Mouse (Mus musculus): ENCODE data around the gene Acvr2b. TPM values are rescaled to one million over a fixed set of nuclear protein-coding genes. Genes with fewer than 3 reads are reported as not detected.

Acvr2b gene
- polyA plus RNA-seq, 1 experiment from 2014 or later: 75.9 TPM

- Histone ChIP-seq H3K4me1 (replicated peaks; ENCODE audit: control insufficient read depth, insufficient read depth, low read length) (peaks cover 6% of the 10 kb centered on the region; the same call in 1 of the 2 replicates), H3K36me3 (ENCODE audit: control insufficient read depth, insufficient read depth, low read length) (no peaks in the 10 kb centered on the region), H3K9ac (ENCODE audit: low read depth, low read length) (peak overlapping the region; percentile 43), H3K4me2 (replicated peaks; ENCODE audit: low read depth, low read length) (peak overlapping the region; percentile 72), H3K9me3 (ENCODE audit: control insufficient read depth, low read length) (no peaks in the 10 kb centered on the region), H3K27ac (ENCODE audit: low read depth, low read length) (peak overlapping the region; percentile 98; the same call in 1 of the 2 replicates), H3K4me3 (ENCODE audit: low read depth, low read length) (peak overlapping the region; percentile 98), H3K27me3 (ENCODE audit: control insufficient read depth, insufficient read depth, low read length) (no peaks in the 10 kb centered on the region)
- 7% methylated on average over 7 of the region's 7 CpGs for WGBS
- DNase-seq (ENCODE audit: low spot score): no peak
- no peak for ATAC-seq (ENCODE audit: low FRiP score)
Observed at GRCm38 (mm10) chr9:119401351-119401750, 567 bp upstream of the Acvr2b start.

DNA sequence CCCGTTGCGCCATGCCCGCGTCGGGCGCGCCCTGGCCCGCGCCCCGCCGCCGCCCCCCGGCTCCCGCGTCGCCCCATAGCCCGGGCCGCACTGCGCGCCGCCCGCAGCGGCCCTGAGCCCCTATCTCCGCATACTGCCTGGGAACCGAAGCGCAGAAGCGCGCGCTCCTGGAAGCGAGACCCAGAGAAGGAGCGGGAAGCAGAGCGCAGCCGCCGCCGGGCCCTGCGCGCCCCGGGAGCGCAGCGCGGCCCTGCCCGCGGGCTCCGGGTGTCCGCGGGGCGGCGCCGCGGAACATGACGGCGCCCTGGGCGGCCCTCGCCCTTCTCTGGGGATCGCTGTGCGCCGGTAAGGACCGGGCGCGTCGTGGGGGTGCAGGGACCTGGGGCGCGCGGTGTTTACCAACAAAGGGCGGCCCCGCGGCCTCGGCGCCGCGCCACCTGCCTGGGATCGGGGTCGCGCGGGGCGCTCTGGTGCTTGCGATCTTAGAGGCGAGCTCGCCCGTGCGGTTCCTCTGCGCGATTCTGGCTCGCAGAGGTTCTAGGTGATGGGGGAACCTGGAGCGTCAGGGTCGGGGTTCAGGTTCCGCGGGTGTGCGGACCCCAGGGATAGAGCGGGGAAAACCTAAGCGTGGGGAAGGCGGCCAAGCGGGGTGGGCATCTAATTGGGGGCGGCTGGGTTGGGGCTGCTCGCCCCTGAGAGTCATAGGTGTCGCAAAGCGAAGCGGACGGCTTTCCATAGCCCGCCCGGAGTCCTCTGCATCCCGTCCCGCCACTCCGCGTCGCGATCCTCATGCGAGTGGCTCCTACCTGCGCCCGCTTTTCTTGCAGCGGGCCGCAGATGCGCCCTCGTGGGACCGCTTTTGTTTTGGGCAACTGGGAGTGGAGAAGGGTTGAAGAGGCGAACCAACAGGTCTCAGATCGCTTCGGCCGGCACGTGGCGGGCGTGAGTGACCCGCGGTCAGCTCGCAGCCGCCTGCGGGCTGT lies 626 bp downstream of the Acvr2b start:
- Histone ChIP-seq H3K27me3 (ENCODE audit: control insufficient read depth, insufficient read depth, low read length) (no peaks in the 10 kb centered on the region), H3K27ac (ENCODE audit: low read depth, low read length) (peak overlapping the region; percentile 98), H3K9me3 (ENCODE audit: control insufficient read depth, low read length) (no peaks in the 10 kb centered on the region), H3K36me3 (ENCODE audit: control insufficient read depth, insufficient read depth, low read length) (no peaks in the 10 kb centered on the region), H3K4me1 (replicated peaks; ENCODE audit: control insufficient read depth, insufficient read depth, low read length) (peaks cover 6% of the 10 kb centered on the region; the same call in 1 of the 2 replicates), H3K9ac (ENCODE audit: low read depth, low read length) (peak overlapping the region; percentile 100), H3K4me3 (ENCODE audit: low read depth, low read length) (peak overlapping the region; percentile 98), H3K4me2 (replicated peaks; ENCODE audit: low read depth, low read length) (peak overlapping the region; percentile 72)
- WGBS: under 1% methylated on average over 114 of the region's 127 CpGs
- DNase-seq (ENCODE audit: low spot score) (peak; percentile 76), ATAC-seq (ENCODE audit: low FRiP score) (peak; percentile 11)

GRCm38 (mm10) chr9:119403236-119403641 lies 1.3 kb downstream of the Acvr2b start:
- H3K4me1 ChIP-seq (replicated peaks; ENCODE audit: control insufficient read depth, insufficient read depth, low read length): peaks cover 6% of the 10 kb centered on the region; the same call in 1 of the 2 replicates

GRCm38 (mm10) chr9:119404090-119404489 lies 2.2 kb downstream of the Acvr2b start:
- 65% methylated on average over 5 of the region's 5 CpGs for WGBS
- Histone ChIP-seq H3K4me1 (replicated peaks; ENCODE audit: control insufficient read depth, insufficient read depth, low read length) (peaks cover 6% of the 10 kb centered on the region; the same call in 1 of the 2 replicates), H3K4me3 (ENCODE audit: low read depth, low read length) (peak overlapping the region; percentile 98), H3K9me3 (ENCODE audit: control insufficient read depth, low read length) (no peaks in the 10 kb centered on the region), H3K36me3 (ENCODE audit: control insufficient read depth, insufficient read depth, low read length) (no peaks in the 10 kb centered on the region), H3K27ac (ENCODE audit: low read depth, low read length) (no peak overlapping the region), H3K9ac (ENCODE audit: low read depth, low read length) (no peak overlapping the region; the same call in 1 of the 2 replicates), H3K27me3 (ENCODE audit: control insufficient read depth, insufficient read depth, low read length) (no peaks in the 10 kb centered on the region), H3K4me2 (replicated peaks; ENCODE audit: low read depth, low read length) (peak overlapping the region; percentile 72)
- ATAC-seq (ENCODE audit: low FRiP score) (no peak), DNase-seq (ENCODE audit: low spot score) (no peak)

More at GRCm38 (mm10) chr9:119403236-119403641, 1.3 kb downstream of the Acvr2b start:
- Histone ChIP-seq H3K36me3 (ENCODE audit: control insufficient read depth, insufficient read depth, low read length) (no peaks in the 10 kb centered on the region), H3K4me2 (replicated peaks; ENCODE audit: low read depth, low read length) (peak overlapping the region; percentile 72), H3K9ac (ENCODE audit: low read depth, low read length) (peak overlapping the region; percentile 100), H3K27me3 (ENCODE audit: control insufficient read depth, insufficient read depth, low read length) (no peaks in the 10 kb centered on the region), H3K4me3 (ENCODE audit: low read depth, low read length) (peak overlapping the region; percentile 98), H3K9me3 (ENCODE audit: control insufficient read depth, low read length) (no peaks in the 10 kb centered on the region), H3K27ac (ENCODE audit: low read depth, low read length) (peak overlapping the region; percentile 98)
- WGBS: 0% methylated on average over 26 of the region's 26 CpGs
- ATAC-seq (ENCODE audit: low FRiP score) (peak; percentile 62), DNase-seq (ENCODE audit: low spot score) (peak; percentile 89)

- no peak for ATAC-seq (ENCODE audit: low FRiP score)
- no peaks in the 10 kb centered on the region for H3K27me3 ChIP-seq (ENCODE audit: control insufficient read depth, insufficient read depth, low read length)
- H3K27ac ChIP-seq (ENCODE audit: low read depth, low read length): no peak overlapping the region
- 78% methylated on average over 15 of the region's 15 CpGs for WGBS
- no peak overlapping the region; the same call in 1 of the 2 replicates for H3K4me3 ChIP-seq (ENCODE audit: low read depth, low read length)
- no peak overlapping the region for H3K4me2 ChIP-seq (replicated peaks; ENCODE audit: low read depth, low read length)
- peaks cover 6% of the 10 kb centered on the region; the same call in 1 of the 2 replicates for H3K4me1 ChIP-seq (replicated peaks; ENCODE audit: control insufficient read depth, insufficient read depth, low read length)
- 0 out of 2 replicates have a peak overlapping the region, but pooled peaks have one; percentile 7 for H3K9ac ChIP-seq (ENCODE audit: low read depth, low read length)
- H3K9me3 ChIP-seq (ENCODE audit: control insufficient read depth, low read length): no peaks in the 10 kb centered on the region
- DNase-seq (ENCODE audit: low spot score): no peak
- 0 out of 2 replicates have a peak, but pooled peaks cover 4% of the 10 kb centered on the region for H3K36me3 ChIP-seq (ENCODE audit: control insufficient read depth, insufficient read depth, low read length)
Observed at GRCm38 (mm10) chr9:119407884-119408283, 6.0 kb downstream of the Acvr2b start.

DNA sequence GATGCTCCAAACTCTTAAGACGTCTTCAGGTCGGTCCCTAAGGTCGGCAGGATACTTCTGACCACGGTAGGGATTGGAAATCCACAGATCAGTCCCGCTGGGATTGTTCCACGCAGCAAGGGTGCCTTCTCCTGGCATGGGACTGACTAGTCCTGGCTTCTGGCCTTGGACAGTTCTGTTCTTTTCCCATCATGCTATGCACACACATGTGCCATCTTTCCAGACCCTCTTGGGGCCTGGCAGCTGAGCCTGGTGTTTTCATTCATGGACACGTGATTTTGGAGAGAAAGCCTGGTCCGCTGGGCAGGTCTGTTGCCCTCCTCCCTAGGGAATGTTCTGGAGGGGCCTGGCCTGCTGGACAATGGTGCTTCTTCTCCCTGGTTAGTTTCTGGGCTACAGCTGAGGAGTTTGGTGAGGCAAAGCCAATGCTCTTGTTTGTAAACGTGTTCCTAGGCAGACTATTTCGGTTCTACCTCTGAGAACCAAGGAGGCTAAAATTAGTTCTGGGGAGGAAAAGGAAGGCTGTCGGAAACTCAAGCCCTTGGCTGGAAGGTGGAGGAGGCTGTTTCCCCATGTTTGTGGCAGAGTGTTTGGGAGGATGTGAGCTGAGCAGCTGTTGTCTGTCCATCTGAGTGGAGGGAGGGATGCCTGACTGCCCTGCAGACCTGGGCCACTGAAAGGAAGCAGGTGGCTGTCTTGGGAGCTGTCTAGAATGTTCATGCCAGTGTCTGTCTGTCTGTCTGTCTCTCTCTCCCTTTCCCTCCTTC lies 7.2 kb downstream of the Acvr2b start:
- Histone ChIP-seq H3K4me1 (replicated peaks; ENCODE audit: control insufficient read depth, insufficient read depth, low read length) (peaks cover 2% of the 10 kb centered on the region; the same call in 1 of the 2 replicates), H3K27ac (ENCODE audit: low read depth, low read length) (no peak overlapping the region), H3K27me3 (ENCODE audit: control insufficient read depth, insufficient read depth, low read length) (no peaks in the 10 kb centered on the region), H3K9me3 (ENCODE audit: control insufficient read depth, low read length) (no peaks in the 10 kb centered on the region), H3K9ac (ENCODE audit: low read depth, low read length) (no peak overlapping the region), H3K4me3 (ENCODE audit: low read depth, low read length) (no peak overlapping the region), H3K4me2 (replicated peaks; ENCODE audit: low read depth, low read length) (no peak overlapping the region), H3K36me3 (ENCODE audit: control insufficient read depth, insufficient read depth, low read length) (0 out of 2 replicates have a peak, but pooled peaks cover 4% of the 10 kb centered on the region)
- no peak for DNase-seq (ENCODE audit: low spot score)
- WGBS: 86% methylated on average over 11 of the region's 11 CpGs
- no peak for ATAC-seq (ENCODE audit: low FRiP score)

DNA sequence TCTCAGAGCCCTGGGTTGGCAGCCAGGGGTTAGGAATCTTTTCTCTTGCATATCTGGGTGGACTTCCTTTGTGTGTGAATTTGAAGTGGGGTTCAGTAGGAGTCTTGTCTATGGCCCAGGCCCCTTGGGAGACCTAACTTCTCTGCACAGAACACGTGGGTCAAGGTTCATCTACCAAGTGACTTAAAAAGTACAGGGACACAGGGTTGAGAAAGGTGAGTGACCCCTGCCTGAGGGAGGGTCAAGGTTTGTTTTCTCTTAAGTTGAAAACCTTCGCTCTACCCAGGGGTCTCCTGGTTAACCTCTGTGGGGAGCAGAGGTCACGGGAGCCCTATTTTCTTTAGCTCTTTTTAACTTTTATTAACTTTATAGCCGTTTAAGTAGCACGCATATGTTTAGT lies 7.9 kb downstream of the Acvr2b start:
- no peak overlapping the region for H3K9ac ChIP-seq (ENCODE audit: low read depth, low read length)
- no peaks in the 10 kb centered on the region for H3K27me3 ChIP-seq (ENCODE audit: control insufficient read depth, insufficient read depth, low read length)
- no peak overlapping the region; the same call in 1 of the 2 replicates for H3K4me2 ChIP-seq (replicated peaks; ENCODE audit: low read depth, low read length)
- no peak for ATAC-seq (ENCODE audit: low FRiP score)
- H3K36me3 ChIP-seq (ENCODE audit: control insufficient read depth, insufficient read depth, low read length): 0 out of 2 replicates have a peak, but pooled peaks cover 4% of the 10 kb centered on the region
- H3K4me3 ChIP-seq (ENCODE audit: low read depth, low read length): no peak overlapping the region
- H3K9me3 ChIP-seq (ENCODE audit: control insufficient read depth, low read length): no peaks in the 10 kb centered on the region
- DNase-seq (ENCODE audit: low spot score): no peak
- H3K27ac ChIP-seq (ENCODE audit: low read depth, low read length): no peak overlapping the region
- H3K4me1 ChIP-seq (replicated peaks; ENCODE audit: control insufficient read depth, insufficient read depth, low read length): no peaks in the 10 kb centered on the region
- 71% methylated on average over 5 of the region's 5 CpGs for WGBS

DNA sequence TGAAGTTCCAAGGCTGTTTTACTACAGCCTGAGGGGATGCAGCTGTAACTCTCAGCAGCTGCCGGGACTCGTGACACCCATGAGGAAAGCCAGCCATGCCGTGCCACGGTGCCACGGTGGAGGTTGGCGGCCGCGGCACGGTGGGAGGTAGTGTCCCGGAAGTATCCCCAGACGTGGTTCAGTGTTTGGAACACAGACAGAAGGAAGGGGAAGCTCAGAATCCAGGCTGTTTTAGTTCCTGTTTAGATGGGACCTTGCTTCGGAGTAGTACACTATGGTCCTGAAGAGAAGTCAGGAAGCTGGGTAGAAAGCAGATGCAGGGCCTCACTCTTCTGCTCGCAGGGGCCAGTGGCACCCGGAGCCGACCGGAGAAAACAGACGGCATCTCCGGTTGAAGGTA lies 16.1 kb downstream of the Acvr2b start:
- ATAC-seq (ENCODE audit: low FRiP score) (no peak), DNase-seq (ENCODE audit: low spot score) (no peak)
- Histone ChIP-seq H3K4me1 (replicated peaks; ENCODE audit: control insufficient read depth, insufficient read depth, low read length) (no peaks in the 10 kb centered on the region), H3K9me3 (ENCODE audit: control insufficient read depth, low read length) (no peaks in the 10 kb centered on the region), H3K36me3 (ENCODE audit: control insufficient read depth, insufficient read depth, low read length) (no peaks in the 10 kb centered on the region), H3K27me3 (ENCODE audit: control insufficient read depth, insufficient read depth, low read length) (no peaks in the 10 kb centered on the region), H3K4me3 (ENCODE audit: low read depth, low read length) (no peak overlapping the region), H3K27ac (ENCODE audit: low read depth, low read length) (no peak overlapping the region), H3K4me2 (replicated peaks; ENCODE audit: low read depth, low read length) (no peak overlapping the region), H3K9ac (ENCODE audit: low read depth, low read length) (no peak overlapping the region)
- 88% methylated on average over 18 of the region's 18 CpGs for WGBS
